Mouse (Mus musculus) kidney, adult 10 weeks (tissue): ENCODE data around the gene Gm128. TPM values are rescaled to one million over a fixed set of nuclear protein-coding genes. Genes with fewer than 3 reads are reported as not detected.

ENCODE experiments used
- polyA plus RNA-seq: library from polyadenylated mRNA; stranded (reverse); fragments of 350-450 nt; fragmentation: Illumina TruSeq; extraction: RNeasy Lipid Tissue Mini Kit (QIAGEN cat#74804); gene quantifications from one replicate; pipeline ENCODE4 v1.2.3, GENCODE M21; 2014; ENCODE audit warnings: low read depth, low replicate concordance

The Gm128 gene
- 0.73 TPM for polyA plus RNA-seq

DNA sequence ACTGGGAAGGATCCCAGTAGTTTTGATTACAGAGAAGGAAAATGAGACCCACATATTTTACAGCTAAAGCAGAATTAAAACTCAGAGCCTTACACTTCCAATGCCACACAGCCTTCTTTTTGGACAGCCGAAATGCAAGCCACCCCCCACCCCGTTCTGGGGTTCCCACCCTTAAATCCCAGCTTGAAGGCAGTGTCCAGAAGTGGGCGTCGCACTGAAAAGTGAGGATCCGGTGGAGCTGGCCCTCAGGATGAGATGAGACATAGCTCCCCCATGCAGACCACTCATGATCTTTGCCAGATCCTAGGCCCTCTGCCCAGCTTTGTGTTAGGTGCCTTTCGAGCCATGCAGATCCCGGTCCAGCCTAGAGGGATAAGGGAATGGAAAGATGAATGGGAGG, at the start of gene Gm128:
Gene Gm128 (minus strand): TSS at position 101 of the 400 bp plus-strand sequence.

GRCm38 (mm10) chr3:95281216-95282126, 40.1 kb upstream of the Gm128 start, which contains the start of the genes Mindy1 and Prune1:
Gene Mindy1 (plus strand): TSS chr3:95281345.
Gene Prune1 (minus strand): TSS chr3:95282076.

GRCm38 (mm10) chr3:95250783-95251424, 9.5 kb upstream of the Gm128 start, which contains the start of gene Bnipl:
Gene Bnipl (minus strand): TSS chr3:95251193.

DNA sequence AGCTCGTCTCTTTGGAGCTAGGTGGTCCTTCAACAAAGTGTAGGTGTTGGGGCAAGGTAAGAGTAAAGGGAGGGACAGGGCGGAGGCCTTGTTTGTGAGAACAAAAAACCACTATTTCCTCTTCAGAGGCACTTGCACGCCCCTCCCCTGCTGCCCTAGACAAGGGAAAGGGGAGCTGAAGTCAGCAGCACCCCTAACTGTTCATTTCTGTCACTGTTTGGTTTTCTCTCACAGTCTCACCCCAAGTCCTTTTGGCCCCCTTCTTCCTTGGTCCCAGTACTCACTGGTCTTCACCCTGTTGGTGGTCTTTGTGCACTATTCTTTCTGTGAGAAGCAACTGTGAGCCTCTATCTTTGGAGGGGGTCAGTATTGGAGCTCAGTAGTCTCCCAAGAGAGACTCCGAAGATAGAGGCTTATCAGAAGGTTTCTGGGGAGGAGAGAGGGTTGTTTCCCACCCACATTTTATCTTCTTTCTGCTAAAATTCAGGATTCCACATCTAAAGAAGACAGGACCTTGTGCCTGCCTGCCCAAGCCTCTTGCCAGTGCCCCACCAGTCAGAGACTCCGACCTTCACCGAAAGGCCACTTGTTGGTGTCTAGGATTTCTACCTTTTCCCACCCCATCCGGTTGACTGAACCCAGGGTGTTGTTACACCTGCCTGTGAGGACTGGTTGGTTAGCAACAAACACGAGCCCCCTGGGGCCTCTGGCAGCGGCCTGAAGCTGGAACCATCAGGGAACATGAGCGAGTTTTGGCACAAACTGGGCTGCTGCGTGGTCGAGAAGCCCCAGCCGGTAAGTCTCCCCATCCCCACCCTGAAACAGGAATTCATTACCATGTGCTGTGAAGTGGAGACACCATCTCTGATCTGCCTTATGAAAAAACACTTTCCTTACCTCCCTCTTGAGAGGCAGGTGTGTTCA, 9.8 kb downstream of the Gm128 start, which contains the start of gene Mllt11:
Gene Mllt11 (minus strand): TSS at position 874 of the 924 bp plus-strand sequence.

GRCm38 (mm10) chr3:95228148-95228893, 13.1 kb downstream of the Gm128 start, which contains the start of gene Cdc42se1:
Gene Cdc42se1 (plus strand): TSS chr3:95228732.

GRCm38 (mm10) chr3:95217255-95218134, 23.9 kb downstream of the Gm128 start, which contains the start of gene Gabpb2:
Gene Gabpb2 (minus strand): TSS chr3:95217916.

Other genes with a start within 250 kb of the Gm128 start
- gene Zfp687, start 226.2 kb downstream of the Gm128 start, polyA plus RNA-seq, result 4.6 TPM
- 10.2 TPM for gene Psmd4, start 199.0 kb downstream of the Gm128 start, polyA plus RNA-seq
- 10.8 TPM for gene Pip5k1a, start 134.7 kb downstream of the Gm128 start, polyA plus RNA-seq
- 6.6 TPM for gene Vps72, start 130.6 kb downstream of the Gm128 start, polyA plus RNA-seq
- gene Tmod4, start 117.1 kb downstream of the Gm128 start, polyA plus RNA-seq, result not detected
- 15.0 TPM for gene Scnm1, start 107.6 kb downstream of the Gm128 start, polyA plus RNA-seq
- 2.8 TPM for gene Lysmd1, start 107.5 kb downstream of the Gm128 start, polyA plus RNA-seq
- not detected for gene Tnfaip8l2, start 99.2 kb downstream of the Gm128 start, polyA plus RNA-seq
- 0.28 TPM for gene Sema6c, start 81.1 kb downstream of the Gm128 start, polyA plus RNA-seq
- 22.5 TPM for gene Gabpb2, start 23.7 kb downstream of the Gm128 start, polyA plus RNA-seq
- gene Cdc42se1, start 12.9 kb downstream of the Gm128 start, polyA plus RNA-seq, result 17.8 TPM
- 28.7 TPM for gene Mllt11, start 9.4 kb downstream of the Gm128 start, polyA plus RNA-seq
- gene Bnipl, start 9.6 kb upstream of the Gm128 start, polyA plus RNA-seq, result not detected
- gene Mindy1, start 39.7 kb upstream of the Gm128 start, polyA plus RNA-seq, result 128 TPM
- gene Prune1, start 40.5 kb upstream of the Gm128 start, polyA plus RNA-seq, result 11.0 TPM
- gene Anxa9, start 65.6 kb upstream of the Gm128 start, polyA plus RNA-seq, result 1.9 TPM
- gene Cers2, start 73.2 kb upstream of the Gm128 start, polyA plus RNA-seq, result 217 TPM
- gene Setdb1, start 115.6 kb upstream of the Gm128 start, polyA plus RNA-seq, result 13.2 TPM
- not detected for gene 4930558C23Rik, start 161.2 kb upstream of the Gm128 start, polyA plus RNA-seq
- gene Arnt, start 192.8 kb upstream of the Gm128 start, polyA plus RNA-seq, result 32.3 TPM